Mouse (Mus musculus) kidney, adult 2 months (tissue): ENCODE measurements around the gene Maff.

Source experiments
- CTCF ChIP-seq: fragments of 200-500 bp; conservative IDR thresholded peaks from 2 replicates; pipeline ENCODE4 v1.5.1; 2011; ENCODE audit warnings: low read depth, mild to moderate bottlenecking, control low read depth, low read length, moderate library complexity, mixed read lengths; ENCODE audit not compliant: insufficient read depth, insufficient read length
- POLR2A ChIP-seq: fragments of 200-500 bp; IDR thresholded peaks from one replicate; pipeline ENCODE4 v1.6.1; 2011; ENCODE audit warnings: low read depth, low read length, control low read depth

DNA sequence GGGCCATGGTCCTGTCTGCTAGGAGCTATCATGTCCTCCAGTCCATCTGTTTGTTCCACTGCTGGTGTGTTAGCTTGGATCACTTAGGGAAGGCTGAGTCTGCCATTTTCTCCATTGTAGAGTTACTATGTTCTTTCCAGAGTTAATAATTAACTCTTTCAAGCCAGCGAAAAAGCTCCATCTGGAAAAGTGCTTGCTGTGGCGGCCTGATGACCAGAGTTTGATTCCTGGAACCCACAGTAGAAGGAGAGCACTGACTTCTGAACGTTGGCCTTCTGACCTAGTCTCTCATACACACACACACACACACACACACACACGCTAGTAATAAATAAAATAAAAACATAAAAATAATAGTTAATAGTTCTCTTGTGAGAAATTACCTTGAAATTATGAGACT, 1.8 kb upstream of the Maff start:
- no peak for TF ChIP-seq CTCF
- TF ChIP-seq POLR2A, result no peak
